Mouse (Mus musculus) kidney, adult 2 months (tissue): Measurements from ENCODE around the gene Fgr. TPM values are rescaled to one million over a fixed set of nuclear protein-coding genes. Genes with fewer than 3 reads are reported as not detected.

Experiments
- DNase-seq: peaks from one replicate; pipeline ENCODE4 v3.0.0; 2021
- H3K27ac ChIP-seq: fragments of 200-500 bp; 2 replicates; pipeline ENCODE4 v1.5.1; 2012; ENCODE audit warnings: low read depth, low read length, control low read depth, inconsistent platforms; ENCODE audit not compliant: insufficient read depth
- H3K27me3 ChIP-seq: fragments of 200-500 bp; replicated peaks from 2 replicates; pipeline ENCODE4 v1.6.1; 2012; ENCODE audit warnings: mild to moderate bottlenecking, moderate library complexity, low read length, inconsistent platforms; ENCODE audit not compliant: control insufficient read depth, insufficient read depth
- H3K36me3 ChIP-seq: fragments of 200-500 bp; 2 replicates; pipeline ENCODE4 v1.6.1; 2012; ENCODE audit warnings: mild to moderate bottlenecking, moderate library complexity, low read length, inconsistent platforms; ENCODE audit not compliant: control insufficient read depth, insufficient read depth
- H3K4me1 ChIP-seq: fragments of 200-500 bp; 2 replicates; pipeline ENCODE4 v1.6.1; 2011; ENCODE audit warnings: low read length; ENCODE audit not compliant: control insufficient read depth, insufficient read depth
- H3K4me3 ChIP-seq: fragments of 200-500 bp; 2 replicates; pipeline ENCODE4 v1.5.1; 2011; ENCODE audit warnings: mild to moderate bottlenecking, low read depth, low read length, control low read depth; ENCODE audit not compliant: insufficient read depth
- CTCF ChIP-seq: fragments of 200-500 bp; conservative IDR thresholded peaks from 2 replicates; pipeline ENCODE4 v1.5.1; 2011; ENCODE audit warnings: low read depth, mild to moderate bottlenecking, control low read depth, low read length, moderate library complexity, mixed read lengths; ENCODE audit not compliant: insufficient read depth, insufficient read length
- POLR2A ChIP-seq: fragments of 200-500 bp; IDR thresholded peaks from one replicate; pipeline ENCODE4 v1.6.1; 2011; ENCODE audit warnings: low read depth, low read length, control low read depth
- WGBS: fragments of 180-500 bp; shearing (Covaris S2); methylation state at CpG from one replicate; pipeline ENCODE4 v1.1.7; 2018; 5-methylcytosine and 5-hydroxymethylcytosine counted together
- polyA plus RNA-seq: library from polyadenylated mRNA; depleted of rRNA; stranded (reverse); fragments of >200 nt; gene quantifications from 2 replicates; pipeline ENCODE4 v1.2.3, GENCODE M21; 2012

Gene Fgr
- polyA plus RNA-seq, 1 experiment: 2.5 TPM

DNA sequence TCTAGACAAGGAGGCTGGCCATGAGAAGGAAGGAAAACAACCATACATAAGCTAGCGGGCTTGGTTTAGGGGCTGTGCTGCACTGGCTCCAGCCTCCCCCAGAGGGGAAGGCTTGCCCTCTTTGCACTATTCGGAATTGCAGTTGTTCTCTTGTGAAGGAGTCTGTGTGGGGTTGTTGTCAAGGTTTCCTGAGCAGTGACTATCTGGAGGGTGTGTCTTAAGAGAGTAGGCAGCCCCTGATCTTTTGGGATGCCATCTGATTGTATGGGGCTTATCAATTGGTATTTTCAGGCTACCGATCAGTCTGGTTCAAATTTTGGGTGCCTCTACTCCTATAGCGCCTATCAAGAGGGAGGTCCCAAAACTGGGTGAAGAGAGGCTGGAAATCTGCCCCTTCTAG is 68.3 kb downstream of the Fgr start:
- DNase-seq: no peak
- Histone ChIP-seq H3K4me1 (peaks cover 69% of the 10 kb centered on the region), H3K27ac (peak overlapping the region; percentile 79), H3K36me3 (no peaks in the 10 kb centered on the region), H3K4me3 (no peak overlapping the region), H3K27me3 (no peaks in the 10 kb centered on the region)
- WGBS: 53% methylated on average over 4 of the region's 4 CpGs
- no peak for TF ChIP-seq POLR2A
- TF ChIP-seq CTCF: no peak

GRCm38 (mm10) chr4:133042651-133043635 is 69.0 kb downstream of the Fgr start:
- H3K36me3 ChIP-seq: no peaks in the 10 kb centered on the region
- 20% methylated on average over 28 of the region's 28 CpGs for WGBS
- no peak overlapping the region for H3K4me3 ChIP-seq
- peaks cover 70% of the 10 kb centered on the region for H3K4me1 ChIP-seq
- DNase-seq: peak; percentile 68
- H3K27ac ChIP-seq: peak overlapping the region; percentile 79
- TF ChIP-seq POLR2A (no peak), CTCF (no peak)
- H3K27me3 ChIP-seq: no peaks in the 10 kb centered on the region

- H3K4me3 ChIP-seq: no peak overlapping the region
- no peaks in the 10 kb centered on the region for H3K27me3 ChIP-seq
- no peaks in the 10 kb centered on the region for H3K36me3 ChIP-seq
- peak; percentile 85 for DNase-seq
- TF ChIP-seq CTCF (no peak), POLR2A (no peak)
- 26% methylated on average over 6 of the region's 6 CpGs for WGBS
- H3K4me1 ChIP-seq: peaks cover 74% of the 10 kb centered on the region
- H3K27ac ChIP-seq: peak overlapping the region; percentile 79
These were observed 70.1 kb downstream of the Fgr start for GRCm38 (mm10) chr4:133043798-133044646.

DNA sequence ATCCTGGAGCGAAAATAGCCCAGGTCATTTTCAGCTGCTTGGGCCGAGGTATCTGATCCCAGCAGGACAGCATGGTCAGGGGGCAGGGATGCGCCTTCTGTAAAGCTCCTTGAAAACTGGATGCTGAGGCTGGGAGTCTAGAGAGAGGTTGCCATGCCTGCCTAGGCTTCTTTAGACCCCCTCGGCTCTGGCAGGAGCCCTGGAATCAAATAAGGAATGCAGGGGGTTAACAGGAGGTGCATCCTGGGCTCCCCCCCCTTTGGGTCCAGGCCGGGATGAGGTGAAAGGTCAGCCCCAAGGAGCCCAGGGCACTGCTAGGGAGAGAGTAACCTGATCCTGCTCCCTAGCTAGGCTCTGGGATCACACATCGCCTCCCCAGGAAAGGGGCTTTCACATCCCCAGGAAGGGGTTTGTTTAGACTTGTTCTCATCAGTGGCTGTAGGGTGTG is 70.8 kb downstream of the Fgr start:
- no peak overlapping the region for H3K4me3 ChIP-seq
- peaks cover 80% of the 10 kb centered on the region for H3K4me1 ChIP-seq
- no peaks in the 10 kb centered on the region for H3K27me3 ChIP-seq
- no peak for TF ChIP-seq CTCF
- TF ChIP-seq POLR2A: no peak
- H3K36me3 ChIP-seq: no peaks in the 10 kb centered on the region
- H3K27ac ChIP-seq: peak overlapping the region; percentile 79
- WGBS: 43% methylated on average over 6 of the region's 6 CpGs
- DNase-seq: no peak

GRCm38 (mm10) chr4:133045771-133046474 is 72.0 kb downstream of the Fgr start:
- peak overlapping the region; percentile 79; the same call in 1 of the 2 replicates for H3K27ac ChIP-seq
- no peaks in the 10 kb centered on the region for H3K27me3 ChIP-seq
- DNase-seq: no peak

GRCm38 (mm10) chr4:133046691-133047352 is 72.9 kb downstream of the Fgr start:
- Histone ChIP-seq H3K27me3 (no peaks in the 10 kb centered on the region), H3K4me1 (peaks cover 82% of the 10 kb centered on the region), H3K4me3 (no peak overlapping the region), H3K36me3 (no peaks in the 10 kb centered on the region), H3K27ac (0 out of 2 replicates have a peak overlapping the region, but pooled peaks have one; percentile 2)
- peak; percentile 65 for DNase-seq
- WGBS: 28% methylated on average over 12 of the region's 12 CpGs
- no peak for TF ChIP-seq CTCF
- no peak for TF ChIP-seq POLR2A

More at GRCm38 (mm10) chr4:133045771-133046474, 72.0 kb downstream of the Fgr start:
- no peaks in the 10 kb centered on the region for H3K36me3 ChIP-seq
- H3K4me3 ChIP-seq: no peak overlapping the region
- WGBS: 51% methylated on average over 11 of the region's 11 CpGs
- no peak for TF ChIP-seq POLR2A
- no peak for TF ChIP-seq CTCF
- peaks cover 81% of the 10 kb centered on the region for H3K4me1 ChIP-seq
